1 mouse cellular context compared by ENCODE assay signal in the genomic region with DNA sequence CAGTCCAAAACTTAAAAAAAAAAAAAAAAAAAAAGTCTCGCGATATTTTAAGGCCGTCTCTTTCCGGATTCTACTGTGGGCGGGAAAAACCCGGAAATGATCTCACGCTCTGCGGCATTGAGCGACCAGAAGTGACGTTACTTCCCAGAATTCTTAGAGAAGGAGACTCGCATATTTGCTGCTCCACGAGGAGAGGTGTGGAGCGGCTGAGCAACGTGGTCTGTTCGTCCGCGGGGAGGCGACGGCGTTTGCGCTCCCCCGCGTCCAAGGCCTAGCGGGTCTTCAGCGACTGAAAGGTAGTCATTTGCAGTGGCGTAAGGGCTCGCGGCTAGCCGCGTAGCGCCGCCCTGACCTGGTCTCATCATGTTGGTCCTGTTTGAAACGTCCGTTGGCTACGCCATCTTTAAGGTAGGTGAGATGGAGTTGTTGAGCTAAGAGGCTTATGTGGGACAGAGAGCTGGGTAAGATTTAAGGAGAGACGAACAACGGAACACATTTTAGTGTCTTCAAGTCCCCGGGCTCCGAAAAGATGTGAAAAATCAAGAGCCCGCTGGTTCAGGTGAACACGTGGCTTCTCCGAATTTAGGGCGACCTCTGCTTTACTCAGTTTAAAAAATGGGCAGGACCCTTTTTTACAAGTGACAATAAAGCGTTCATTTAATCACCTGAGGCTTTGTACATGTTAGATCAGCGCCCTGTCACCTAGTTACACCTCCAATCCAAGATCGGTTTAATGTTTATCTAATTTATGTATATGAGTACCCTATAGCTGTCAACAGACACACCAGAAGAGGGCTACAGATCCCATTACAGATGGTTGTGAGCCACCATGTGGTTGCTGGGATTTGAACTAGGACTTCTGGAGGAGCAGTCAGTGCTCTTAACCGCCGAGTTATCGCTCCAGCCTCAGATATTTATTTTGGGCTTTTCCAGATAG.
TF ChIP-seq lines count a peak whose summit lies in the region.

A gene (plus strand): TSS at position 153 of the 937 bp plus-strand sequence.

TF ChIP-seq in CH12.LX, 34 proteins besides CTCF, POLR2A, EP300 and RAD21 (continued from another document):
- TF ChIP-seq ETS1 (conservative IDR thresholded peaks at IDR 0.05; ENCODE audit: low read depth, low read length) (0 out of 2 replicates have a peak, but pooled peaks have one; percentile 28), MYC (IDR thresholded peaks at IDR 0.05; ENCODE audit: low read depth, low read length) (peak; percentile 100), PAX5 (IDR thresholded peaks at IDR 0.05; ENCODE audit: low read length) (no peak), JUND (conservative IDR thresholded peaks at IDR 0.05; ENCODE audit: low read depth, low read length) (peak; percentile 97), CHD2 (IDR thresholded peaks at IDR 0.05; ENCODE audit: low read length) (peak; percentile 99), HCFC1 (IDR thresholded peaks at IDR 0.05; ENCODE audit: low read depth, low read length) (peak; percentile 90), MXI1 (IDR thresholded peaks at IDR 0.05; ENCODE audit: low read depth, low read length) (peak; percentile 98), GABPA (IDR thresholded peaks at IDR 0.05; ENCODE audit: insufficient replicate concordance, low read depth, low read length) (no peak), NELFE (IDR thresholded peaks at IDR 0.05; ENCODE audit: low read depth, low read length) (peak; percentile 99), MAX (IDR thresholded peaks at IDR 0.05; ENCODE audit: low read length) (peak; percentile 97), SIN3A (IDR thresholded peaks at IDR 0.05; ENCODE audit: low read length) (peak; percentile 77), NRF1 (IDR thresholded peaks at IDR 0.05; ENCODE audit: low read depth, low read length) (no peak), MEF2A (IDR thresholded peaks at IDR 0.05; ENCODE audit: borderline replicate concordance, low read depth, low read length) (no peak; the same call in 1 of the 2 replicates), ZC3H11A (IDR thresholded peaks at IDR 0.05; ENCODE audit: low read depth, low read length) (no peak), TCF12 (IDR thresholded peaks at IDR 0.05; ENCODE audit: low read depth, low read length) (peak; percentile 77), MAZ (IDR thresholded peaks at IDR 0.05; ENCODE audit: low read depth, low read length) (no peak), MAFK (IDR thresholded peaks at IDR 0.05; ENCODE audit: insufficient replicate concordance, low read length) (no peak), UBTF (IDR thresholded peaks at IDR 0.05; ENCODE audit: low read depth, low read length) (no peak), ELF1 (IDR thresholded peaks at IDR 0.05; ENCODE audit: low read depth, low read length) (peak; percentile 96), CHD1 (IDR thresholded peaks at IDR 0.05; ENCODE audit: low read depth, low read length) (no peak), IRF4 (IDR thresholded peaks at IDR 0.05; ENCODE audit: low read depth, low read length) (no peak), TBP (conservative IDR thresholded peaks at IDR 0.05; ENCODE audit: low read depth, low read length) (peak; percentile 95), KAT2A (IDR thresholded peaks at IDR 0.05; ENCODE audit: insufficient replicate concordance, low read length) (peak; percentile 94), SMC3 (IDR thresholded peaks at IDR 0.05; ENCODE audit: low read depth, low read length) (no peak)
